Mouse (Mus musculus): Measurements from ENCODE around the gene Bloc1s3. TPM values are rescaled to one million over a fixed set of nuclear protein-coding genes. Genes with fewer than 3 reads are reported as not detected.

Bloc1s3 gene
- polyA plus RNA-seq (2012; fragmentation: generic; extraction: Trizol), result 7.8 TPM

DNA sequence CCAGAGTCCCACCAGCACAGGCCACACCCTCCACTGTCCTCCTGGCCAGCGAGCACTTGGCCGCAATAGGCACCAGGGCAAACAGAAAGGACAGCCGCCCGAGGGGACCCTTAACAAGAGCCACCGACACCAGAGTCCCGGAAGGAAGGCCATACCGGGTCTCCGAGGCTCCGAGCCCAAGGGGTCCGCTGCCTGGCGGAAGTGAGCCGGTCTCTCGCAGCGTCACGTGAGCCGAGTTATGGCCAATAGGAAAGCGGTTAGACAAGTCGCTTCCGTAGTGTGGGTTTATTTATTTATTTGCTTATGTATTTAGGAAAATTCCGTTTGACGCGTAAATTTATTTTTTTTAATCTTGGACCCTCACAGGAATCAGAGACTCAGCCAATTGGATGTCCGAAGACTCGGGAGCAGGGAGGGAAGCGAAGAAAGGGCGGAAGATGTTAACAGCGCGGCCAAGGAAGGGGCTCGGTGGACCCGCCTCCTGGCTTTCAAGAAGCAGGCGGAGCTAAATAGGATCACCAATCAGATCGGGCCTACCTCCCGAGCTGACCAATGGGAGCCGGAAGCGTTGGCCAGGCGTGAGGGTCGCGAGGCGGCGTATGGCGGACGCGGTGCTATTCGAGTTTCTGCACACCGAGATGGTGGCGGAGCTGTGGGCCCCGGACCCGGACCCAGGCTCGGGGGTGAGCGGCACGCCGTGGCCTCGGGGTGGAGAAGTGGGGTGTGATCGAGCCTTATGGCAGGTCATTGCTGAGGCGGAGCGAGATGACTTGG, at the start of gene Bloc1s3, which contains the start of gene Trappc6a:
Gene Bloc1s3, minus strand, starts transcription at position 218 of the 774 bp plus-strand sequence.
Gene Trappc6a, plus strand, starts transcription at position 246 of the 774 bp plus-strand sequence.
- no peaks in the 10 kb centered on the region for H3K27me3 ChIP-seq (ENCODE audit: control insufficient read depth, insufficient read depth, insufficient read length)
- peak within 1 kb of the TSS; percentile 81 for H3K4me3 ChIP-seq
- no peaks in the 10 kb centered on the region for H3K36me3 ChIP-seq (ENCODE audit: control insufficient read depth, insufficient read depth)
- H3K4me2 ChIP-seq (ENCODE audit: low read depth), result peak within 1 kb of the TSS; percentile 84
- peak within 1 kb of the TSS; percentile 41 for H3ac ChIP-seq (ENCODE audit: control insufficient read depth, insufficient read length)
- H3K79me2 ChIP-seq (ENCODE audit: control insufficient read depth, insufficient read depth), result peaks cover 6% of the 10 kb centered on the region
- TF ChIP-seq POLR2AphosphoS2 (IDR thresholded peaks at IDR 0.05; ENCODE audit: insufficient read length, low read depth) (peak; percentile 79), CEBPB (IDR thresholded peaks at IDR 0.05; ENCODE audit: insufficient read depth, poor library complexity, severe bottlenecking) (no peak), USF1 (IDR thresholded peaks at IDR 0.05; ENCODE audit: low read depth) (peak; percentile 87), E2F4 (IDR thresholded peaks at IDR 0.05; ENCODE audit: insufficient read depth) (peak; percentile 70), MYOG (IDR thresholded peaks at IDR 0.05; ENCODE audit: control insufficient read depth in 1 of 3, insufficient read depth in 1 of 3, insufficient read length in 2 of 3, low read depth in 2 of 3) (no peak), POLR2A (IDR thresholded peaks at IDR 0.05; ENCODE audit: insufficient read length, low read depth) (peak; percentile 77), TCF12 (IDR thresholded peaks at IDR 0.05; ENCODE audit: insufficient read depth, poor library complexity, severe bottlenecking) (no peak)

GRCm38 (mm10) chr7:19557086-19557485, 48.9 kb upstream of the Bloc1s3 start:
- peaks cover 83% of the 10 kb centered on the region for H3K79me2 ChIP-seq (ENCODE audit: control insufficient read depth, insufficient read depth)
- no peaks in the 10 kb centered on the region for H3K27me3 ChIP-seq (ENCODE audit: control insufficient read depth, insufficient read depth, insufficient read length)
- no peaks in the 10 kb centered on the region for H3K36me3 ChIP-seq (ENCODE audit: control insufficient read depth, insufficient read depth)

GRCm38 (mm10) chr7:19554168-19554567, 46.0 kb upstream of the Bloc1s3 start:
- no peak for TF ChIP-seq TCF3 (IDR thresholded peaks at IDR 0.05; ENCODE audit: insufficient read length, low read depth)
- no peak for TF ChIP-seq TCF12 (IDR thresholded peaks at IDR 0.05; ENCODE audit: insufficient read depth, poor library complexity, severe bottlenecking)
- no peak for TF ChIP-seq MYOG (IDR thresholded peaks at IDR 0.05; ENCODE audit: control insufficient read depth in 1 of 3, insufficient read depth in 1 of 3, insufficient read length in 2 of 3, low read depth in 2 of 3)
- TF ChIP-seq MAX (IDR thresholded peaks at IDR 0.05; ENCODE audit: low read depth), result no peak
- no peak for TF ChIP-seq SRF (IDR thresholded peaks at IDR 0.05; ENCODE audit: control insufficient read depth, insufficient read length, low read depth)
- no peak for TF ChIP-seq POLR2AphosphoS2 (IDR thresholded peaks at IDR 0.05; ENCODE audit: insufficient read length, low read depth)
- no peak for TF ChIP-seq POLR2A (IDR thresholded peaks at IDR 0.05; ENCODE audit: insufficient read length, low read depth)
- no peak for TF ChIP-seq REST (IDR thresholded peaks at IDR 0.05; ENCODE audit: insufficient read depth, insufficient read length)
- no peak for TF ChIP-seq E2F4 (IDR thresholded peaks at IDR 0.05; ENCODE audit: insufficient read depth)
- no peak for TF ChIP-seq MYOD1 (IDR thresholded peaks at IDR 0.05; ENCODE audit: control insufficient read depth in 1 of 3, insufficient read length in 2 of 3, low read depth in 2 of 3)
- no peak for TF ChIP-seq CEBPB (IDR thresholded peaks at IDR 0.05; ENCODE audit: insufficient read depth, poor library complexity, severe bottlenecking)
- TF ChIP-seq USF1 (IDR thresholded peaks at IDR 0.05; ENCODE audit: low read depth), result no peak
- Histone ChIP-seq H3K27me3 (ENCODE audit: control insufficient read depth, insufficient read depth, insufficient read length) (no peaks in the 10 kb centered on the region), H3K4me3 (no peak overlapping the region), H3K36me3 (ENCODE audit: control insufficient read depth, insufficient read depth) (peaks cover 4% of the 10 kb centered on the region), H3K4me2 (ENCODE audit: low read depth) (no peak overlapping the region), H3ac (ENCODE audit: control insufficient read depth, insufficient read length) (no peak overlapping the region), H3K79me2 (ENCODE audit: control insufficient read depth, insufficient read depth) (peaks cover 78% of the 10 kb centered on the region)

More at GRCm38 (mm10) chr7:19557086-19557485, 48.9 kb upstream of the Bloc1s3 start:
- no peak for TF ChIP-seq MAX (IDR thresholded peaks at IDR 0.05; ENCODE audit: low read depth)
- no peak for TF ChIP-seq POLR2A (IDR thresholded peaks at IDR 0.05; ENCODE audit: insufficient read length, low read depth)
- no peak for TF ChIP-seq MYOG (IDR thresholded peaks at IDR 0.05; ENCODE audit: control insufficient read depth in 1 of 3, insufficient read depth in 1 of 3, insufficient read length in 2 of 3, low read depth in 2 of 3)
- no peak for TF ChIP-seq SRF (IDR thresholded peaks at IDR 0.05; ENCODE audit: control insufficient read depth, insufficient read length, low read depth)
- no peak for TF ChIP-seq MYOD1 (IDR thresholded peaks at IDR 0.05; ENCODE audit: control insufficient read depth in 1 of 3, insufficient read length in 2 of 3, low read depth in 2 of 3)
- no peak for TF ChIP-seq TCF3 (IDR thresholded peaks at IDR 0.05; ENCODE audit: insufficient read length, low read depth)
- no peak for TF ChIP-seq E2F4 (IDR thresholded peaks at IDR 0.05; ENCODE audit: insufficient read depth)
- no peak for TF ChIP-seq REST (IDR thresholded peaks at IDR 0.05; ENCODE audit: insufficient read depth, insufficient read length)
- no peak for TF ChIP-seq TCF12 (IDR thresholded peaks at IDR 0.05; ENCODE audit: insufficient read depth, poor library complexity, severe bottlenecking)
- no peak for TF ChIP-seq USF1 (IDR thresholded peaks at IDR 0.05; ENCODE audit: low read depth)
- TF ChIP-seq POLR2AphosphoS2 (IDR thresholded peaks at IDR 0.05; ENCODE audit: insufficient read length, low read depth), result no peak
- TF ChIP-seq CEBPB (IDR thresholded peaks at IDR 0.05; ENCODE audit: insufficient read depth, poor library complexity, severe bottlenecking), result no peak
- no peak overlapping the region for H3ac ChIP-seq (ENCODE audit: control insufficient read depth, insufficient read length)
- H3K4me3 ChIP-seq, result no peak overlapping the region
- H3K4me2 ChIP-seq (ENCODE audit: low read depth), result no peak overlapping the region

GRCm38 (mm10) chr7:19552443-19552842, 44.3 kb upstream of the Bloc1s3 start:
- peaks cover 77% of the 10 kb centered on the region for H3K79me2 ChIP-seq (ENCODE audit: control insufficient read depth, insufficient read depth)
- peaks cover 4% of the 10 kb centered on the region for H3K36me3 ChIP-seq (ENCODE audit: control insufficient read depth, insufficient read depth)
- TF ChIP-seq MAX (IDR thresholded peaks at IDR 0.05; ENCODE audit: low read depth), result no peak
- no peak for TF ChIP-seq POLR2AphosphoS2 (IDR thresholded peaks at IDR 0.05; ENCODE audit: insufficient read length, low read depth)
- TF ChIP-seq TCF12 (IDR thresholded peaks at IDR 0.05; ENCODE audit: insufficient read depth, poor library complexity, severe bottlenecking), result no peak
- TF ChIP-seq MYOD1 (IDR thresholded peaks at IDR 0.05; ENCODE audit: control insufficient read depth in 1 of 3, insufficient read length in 2 of 3, low read depth in 2 of 3), result peak in 1 of 3 experiments; percentile 44
- TF ChIP-seq MYOG (IDR thresholded peaks at IDR 0.05; ENCODE audit: control insufficient read depth in 1 of 3, insufficient read depth in 1 of 3, insufficient read length in 2 of 3, low read depth in 2 of 3), result peak in 2 of 3 experiments; percentile 40 to 61
- TF ChIP-seq E2F4 (IDR thresholded peaks at IDR 0.05; ENCODE audit: insufficient read depth), result no peak
- H3ac ChIP-seq (ENCODE audit: control insufficient read depth, insufficient read length), result no peak overlapping the region
- H3K4me3 ChIP-seq, result no peak overlapping the region
- H3K27me3 ChIP-seq (ENCODE audit: control insufficient read depth, insufficient read depth, insufficient read length), result no peaks in the 10 kb centered on the region
- no peak overlapping the region for H3K4me2 ChIP-seq (ENCODE audit: low read depth)
